ENCODE assay signal across 9 mouse cellular contexts in the genomic region with DNA sequence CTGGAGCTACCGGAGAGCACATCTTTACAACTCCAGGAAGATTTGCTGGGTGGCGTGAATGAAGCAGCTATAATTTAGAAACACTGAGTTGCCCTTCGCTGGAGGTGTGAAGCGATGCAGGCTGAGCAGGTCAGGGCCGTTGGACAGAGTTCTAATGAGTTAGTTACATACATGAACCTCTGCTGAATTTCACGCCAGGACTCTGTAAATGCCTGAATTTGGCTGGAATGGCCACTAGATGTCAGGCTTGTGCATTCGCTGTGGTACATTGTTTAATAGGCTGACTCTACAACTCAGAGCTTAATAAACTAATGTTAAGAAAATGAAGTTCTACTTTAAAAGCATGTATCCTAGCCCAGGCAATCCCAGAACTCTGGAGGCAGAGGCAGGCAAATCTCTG. TPM values are rescaled to one million over a fixed set of nuclear protein-coding genes. Genes with fewer than 3 reads are reported as not detected.
DNase-seq lines count a peak whose midpoint lies in the region; ATAC-seq and TF ChIP-seq lines count a peak whose summit lies in the region.
"Had no signal": no experiment of that assay in that cellular context is flagged by ENCODE, and none has a peak within 500 bp of the region (broad histone marks: within the 10 kb centered on the region; RNA-seq: fewer than 3 reads in every experiment).

No protein-coding gene starts in this region.

- no peaks in the 10 kb centered on the region for H3K79me2 ChIP-seq in heart, adult 2 months (replicated peaks; ENCODE audit: control insufficient read depth, insufficient read depth, low read length)

- no peak for TF ChIP-seq POLR2A in heart, adult 2 months (IDR thresholded peaks at IDR 0.05; ENCODE audit: insufficient read depth, low read depth, low read length)

- H3K4me1 ChIP-seq in heart, adult 2 months (ENCODE audit: control insufficient read depth, insufficient read depth, low read length) = peaks cover 1% of the 10 kb centered on the region; the same call in 1 of the 2 replicates

- H3K36me3 ChIP-seq in heart, adult 2 months (ENCODE audit: control insufficient read depth, insufficient read depth, low read length) = no peaks in the 10 kb centered on the region

- H3K9ac ChIP-seq in heart, adult 2 months (ENCODE audit: low read depth, low read length) = no peak overlapping the region

- TF ChIP-seq EP300 in heart, adult 2 months (IDR thresholded peaks at IDR 0.05; ENCODE audit: insufficient read depth, low read depth, low read length) = no peak

- H3K27me3 ChIP-seq in heart, adult 2 months (ENCODE audit: control insufficient read depth, insufficient read depth, low read length) = no peaks in the 10 kb centered on the region

- TF ChIP-seq CTCF in heart, adult 2 months (IDR thresholded peaks at IDR 0.05) = peak; percentile 89

- WGBS in heart, adult 2 months = 25% methylated on average over 7 of the region's 7 CpGs

- no peak overlapping the region for H3K27ac ChIP-seq in heart, adult 2 months

- ATAC-seq in granulocyte monocyte progenitor cell, adult 5-6 weeks (replicated peaks; ENCODE audit: poor library complexity, severe bottlenecking) = peak; percentile 55

- peak; percentile 50 to 64 for DNase-seq in heart, adult 2 months
- no peak for DNase-seq in heart, postnatal 25 days (ENCODE audit: low spot score)
- DNase-seq in ES-CJ7 (ENCODE audit: low read depth, low spot score) = peak; percentile 70
- peak; percentile 12 for DNase-seq in cerebellum, adult 9-11 months
- DNase-seq in layer of hippocampus, adult 8-10 months (ENCODE audit: low spot score in 2 of 2) = peak; percentile 19 to 65
- DNase-seq in lung, postnatal 36 days = peak; percentile 87
- DNase-seq in thymus, postnatal 10 days (ENCODE audit: low spot score in 2 of 2) = peak; percentile 3 to 18

- intact Hi-C loops in heart, adult 2 months (cut with DNase I) = loop anchor here (1.0 to 2.0 kb wide), 2 partner anchors 39 to 98 kb away; no protein-coding TSS in a partner anchor
- intact Hi-C loops in heart, postnatal 25 days (cut with DNase I) = loop anchor here (1.0 to 5.0 kb wide), 3 partner anchors 15 to 98 kb away; partner anchors contain the start of gene Hrct1

- H3K4me3 ChIP-seq in heart, adult 2 months = no peak overlapping the region

RNA-seq across cellular contexts. Expression of gene Olfr159, which starts 7.4 kb away (rescaled TPM):
- total RNA-seq in heart, adult 2 months (2021) = not detected
- polyA plus RNA-seq in heart, adult 2 months (2012; rRNA removed) = not detected in 2 replicates
- total RNA-seq in heart, postnatal 25 days (2021) = not detected
- not detected in 2 replicates for total RNA-seq in granulocyte monocyte progenitor cell, adult 5-6 weeks (2014; fragmentation: Nextera tagmentation)
- not detected in 2 replicates for total RNA-seq in granulocyte monocyte progenitor cell, adult 5-6 weeks (2017)
- total RNA-seq in layer of hippocampus, adult 8-10 months (2022) = not detected
- polyA plus RNA-seq: neural tube, embryonic 14.5 days had no signal

RNA-seq across cellular contexts. Expression of gene Spaar, which starts 33.6 kb away (rescaled TPM):
- total RNA-seq in heart, adult 2 months (2021) = 1 to 10 TPM; 4.4 to 4.8 TPM
- polyA plus RNA-seq in heart, adult 2 months (2012; rRNA removed) = 5.2 and 7.8 TPM in 2 replicates
- 1 to 10 TPM; 4.8 to 4.9 TPM for total RNA-seq in heart, postnatal 25 days (2021)
- total RNA-seq in granulocyte monocyte progenitor cell, adult 5-6 weeks (2014; fragmentation: Nextera tagmentation) = not detected in 2 replicates
- not detected in 2 replicates for total RNA-seq in granulocyte monocyte progenitor cell, adult 5-6 weeks (2017)
- total RNA-seq in layer of hippocampus, adult 8-10 months (2022) = 1 to 10 TPM in 2 of 4 experiments, under 1 TPM in 2; 0.50 to 1.2 (median 0.94) TPM
- polyA plus RNA-seq: neural tube, embryonic 14.5 days had no signal

RNA-seq across cellular contexts. Expression of gene Hrct1, which starts 36.4 kb away (rescaled TPM):
- total RNA-seq in heart, adult 2 months (2021) = 1 to 10 TPM; 4.0 to 4.7 TPM
- 8.8 and 10.7 TPM in 2 replicates for polyA plus RNA-seq in heart, adult 2 months (2012; rRNA removed)
- total RNA-seq in heart, postnatal 25 days (2021) = 1 to 10 TPM; 3.3 to 3.4 TPM
- total RNA-seq in granulocyte monocyte progenitor cell, adult 5-6 weeks (2014; fragmentation: Nextera tagmentation) = not detected in 2 replicates
- not detected in 2 replicates for total RNA-seq in granulocyte monocyte progenitor cell, adult 5-6 weeks (2017)
- 1 to 10 TPM in 2 of 4 experiments, under 1 TPM in 2; 0.53 to 1.3 (median 0.93) TPM for total RNA-seq in layer of hippocampus, adult 8-10 months (2022)

RNA-seq across cellular contexts. Expression of gene Olfr71, which starts 53.4 kb away (rescaled TPM):
- not detected for total RNA-seq in heart, adult 2 months (2021)
- polyA plus RNA-seq in heart, adult 2 months (2012; rRNA removed) = not detected in 2 replicates
- total RNA-seq in heart, postnatal 25 days (2021) = not detected
- total RNA-seq in granulocyte monocyte progenitor cell, adult 5-6 weeks (2014; fragmentation: Nextera tagmentation) = not detected in 2 replicates
- not detected in 2 replicates for total RNA-seq in granulocyte monocyte progenitor cell, adult 5-6 weeks (2017)
- total RNA-seq in layer of hippocampus, adult 8-10 months (2022) = not detected
- polyA plus RNA-seq: neural tube, embryonic 14.5 days had no signal
